Mouse (Mus musculus) heart, embryonic 13.5 days (tissue): Measurements from ENCODE around the gene Ywhag. TPM values are rescaled to one million over a fixed set of nuclear protein-coding genes. Genes with fewer than 3 reads are reported as not detected.

Experiments
- ATAC-seq: fragments of 200-750 bp; cut with Nextera tagmentation; 2 replicates; pipeline ENCODE4 v1.8.0; 2017; ENCODE audit warnings: moderate TSS enrichment; ENCODE audit not compliant: insufficient number of reproducible peaks, low FRiP score, low TSS enrichment; ENCODE audit errors: extremely low read depth
- H3K27ac ChIP-seq: fragments of 300-500 bp; sonication (generic); replicated peaks from 2 replicates; pipeline ENCODE4 v1.5.1; 2015; ENCODE audit warnings: moderate library complexity, mild to moderate bottlenecking, inconsistent platforms
- H3K27me3 ChIP-seq: fragments of 300-500 bp; sonication (generic); replicated peaks from 2 replicates; pipeline ENCODE4 v1.6.1; 2015; ENCODE audit warnings: mild to moderate bottlenecking, inconsistent platforms
- H3K36me3 ChIP-seq: fragments of 300-500 bp; sonication (generic); 2 replicates; pipeline ENCODE4 v1.6.1; 2015; ENCODE audit warnings: mild to moderate bottlenecking, inconsistent platforms
- H3K4me1 ChIP-seq: fragments of 300-500 bp; sonication (generic); 2 replicates; pipeline ENCODE4 v1.6.1; 2015; ENCODE audit warnings: inconsistent platforms
- H3K4me2 ChIP-seq: fragments of 300-500 bp; sonication (generic); 2 replicates; pipeline ENCODE4 v1.6.1; 2015; ENCODE audit warnings: inconsistent platforms, mild to moderate bottlenecking, moderate library complexity
- H3K4me3 ChIP-seq: fragments of 300-500 bp; sonication (generic); 2 replicates; pipeline ENCODE4 v1.5.1; 2015; ENCODE audit warnings: moderate library complexity, mild to moderate bottlenecking, inconsistent platforms
- H3K9ac ChIP-seq: fragments of 300-500 bp; sonication (generic); 2 replicates; pipeline ENCODE4 v1.6.1; 2015; ENCODE audit warnings: inconsistent platforms, mild to moderate bottlenecking, moderate library complexity
- H3K9me3 ChIP-seq: fragments of 300-500 bp; sonication (generic); 2 replicates; pipeline ENCODE4 v1.6.1; 2016; ENCODE audit warnings: inconsistent platforms
- WGBS: fragments of 180-500 bp; shearing (Covaris S2); methylation state at CpG from one replicate; pipeline ENCODE4 v1.1.7; 2015; ENCODE audit warnings: mixed read lengths; 5-methylcytosine and 5-hydroxymethylcytosine counted together
- polyA plus RNA-seq: library from polyadenylated mRNA; unstranded; fragments of >200 nt; fragmentation: Nextera tagmentation; extraction: Ambion mirVana; gene quantifications from 2 replicates; pipeline ENCODE4 v1.2.1, GENCODE M21; 2015

Ywhag gene
- polyA plus RNA-seq, 1 experiment from 2014 or later = 157 TPM

GRCm38 (mm10) chr5:135963280-135963627 is 28.8 kb upstream of the Ywhag start:
- Histone ChIP-seq H3K36me3 (no peaks in the 10 kb centered on the region), H3K9ac (peak overlapping the region; percentile 90), H3K9me3 (no peaks in the 10 kb centered on the region), H3K4me2 (peak overlapping the region; percentile 88), H3K4me3 (peak overlapping the region; percentile 62), H3K4me1 (peaks cover 33% of the 10 kb centered on the region), H3K27ac (peak overlapping the region; percentile 91), H3K27me3 (peaks cover 6% of the 10 kb centered on the region; the same call in 1 of the 2 replicates)
- ATAC-seq = no peak
- WGBS = 8% methylated on average over 6 of the region's 6 CpGs

GRCm38 (mm10) chr5:135962492-135963279 is 28.3 kb upstream of the Ywhag start:
- WGBS = under 1% methylated on average over 64 of the region's 64 CpGs
- H3K9me3 ChIP-seq = no peaks in the 10 kb centered on the region
- peak; percentile 93 for ATAC-seq
- peak overlapping the region; percentile 91 for H3K27ac ChIP-seq
- peaks cover 37% of the 10 kb centered on the region for H3K4me1 ChIP-seq
- H3K36me3 ChIP-seq = no peaks in the 10 kb centered on the region
- peak overlapping the region; percentile 88 for H3K4me2 ChIP-seq
- H3K27me3 ChIP-seq = peaks cover 6% of the 10 kb centered on the region; the same call in 1 of the 2 replicates
- peak overlapping the region; percentile 62 for H3K4me3 ChIP-seq
- H3K9ac ChIP-seq = peak overlapping the region; percentile 90

GRCm38 (mm10) chr5:135962125-135962491 is 27.7 kb upstream of the Ywhag start:
- H3K4me2 ChIP-seq = peak overlapping the region; percentile 88
- 2% methylated on average over 11 of the region's 11 CpGs for WGBS
- no peak; the same call in 1 of the 2 replicates for ATAC-seq
- H3K27ac ChIP-seq = peak overlapping the region; percentile 91
- H3K9me3 ChIP-seq = no peaks in the 10 kb centered on the region
- H3K9ac ChIP-seq = peak overlapping the region; percentile 70
- H3K4me1 ChIP-seq = peaks cover 39% of the 10 kb centered on the region
- peaks cover 6% of the 10 kb centered on the region; the same call in 1 of the 2 replicates for H3K27me3 ChIP-seq
- H3K4me3 ChIP-seq = peak overlapping the region; percentile 62
- H3K36me3 ChIP-seq = no peaks in the 10 kb centered on the region

GRCm38 (mm10) chr5:135960909-135961635 is 26.7 kb upstream of the Ywhag start:
- 0 out of 2 replicates have a peak overlapping the region, but pooled peaks have one; percentile 62 for H3K4me3 ChIP-seq
- ATAC-seq = no peak

GRCm38 (mm10) chr5:135959911-135960310 is 25.5 kb upstream of the Ywhag start:
- H3K27me3 ChIP-seq = peaks cover 4% of the 10 kb centered on the region; the same call in 1 of the 2 replicates
- no peak overlapping the region for H3K9ac ChIP-seq
- 87% methylated on average over 7 of the region's 7 CpGs for WGBS
- no peak overlapping the region for H3K4me3 ChIP-seq
- H3K36me3 ChIP-seq = no peaks in the 10 kb centered on the region
- H3K4me1 ChIP-seq = peaks cover 31% of the 10 kb centered on the region
- no peak for ATAC-seq
- no peaks in the 10 kb centered on the region for H3K9me3 ChIP-seq
- no peak overlapping the region for H3K4me2 ChIP-seq
- H3K27ac ChIP-seq = 0 out of 2 replicates have a peak overlapping the region, but pooled peaks have one; percentile 20

More at GRCm38 (mm10) chr5:135960909-135961635, 26.7 kb upstream of the Ywhag start:
- no peaks in the 10 kb centered on the region for H3K36me3 ChIP-seq
- peak overlapping the region; percentile 88 for H3K4me2 ChIP-seq
- H3K9ac ChIP-seq = no peak overlapping the region
- H3K9me3 ChIP-seq = no peaks in the 10 kb centered on the region
- WGBS = 89% methylated on average over 15 of the region's 15 CpGs
- H3K27me3 ChIP-seq = peaks cover 6% of the 10 kb centered on the region; the same call in 1 of the 2 replicates
- peak overlapping the region; percentile 91 for H3K27ac ChIP-seq
- H3K4me1 ChIP-seq = peaks cover 43% of the 10 kb centered on the region

- H3K4me1 ChIP-seq = peaks cover 30% of the 10 kb centered on the region
- no peaks in the 10 kb centered on the region for H3K9me3 ChIP-seq
- peak overlapping the region; percentile 95 for H3K27ac ChIP-seq
- no peak overlapping the region; the same call in 1 of the 2 replicates for H3K9ac ChIP-seq
- no peaks in the 10 kb centered on the region for H3K36me3 ChIP-seq
- peak overlapping the region; percentile 70 for H3K4me2 ChIP-seq
- 0 out of 2 replicates have a peak overlapping the region, but pooled peaks have one; percentile 47 for H3K4me3 ChIP-seq
- ATAC-seq = no peak
- 91% methylated on average over 4 of the region's 4 CpGs for WGBS
- H3K27me3 ChIP-seq = no peaks in the 10 kb centered on the region
Measured at GRCm38 (mm10) chr5:135958367-135958766, 24.0 kb upstream of the Ywhag start.

- no peaks in the 10 kb centered on the region for H3K27me3 ChIP-seq
- WGBS = 9% methylated on average over 28 of the region's 28 CpGs
- ATAC-seq = peak; percentile 87
Measured at GRCm38 (mm10) chr5:135957207-135957974, 23.0 kb upstream of the Ywhag start.

GRCm38 (mm10) chr5:135956300-135957206 is 22.1 kb upstream of the Ywhag start:
- ATAC-seq = no peak
- H3K27me3 ChIP-seq = no peaks in the 10 kb centered on the region
- no peaks in the 10 kb centered on the region for H3K9me3 ChIP-seq
- H3K36me3 ChIP-seq = no peaks in the 10 kb centered on the region
- peak overlapping the region; percentile 70 for H3K4me2 ChIP-seq
- H3K27ac ChIP-seq = peak overlapping the region; percentile 95
- peak overlapping the region; percentile 74 for H3K9ac ChIP-seq
- WGBS = 85% methylated on average over 9 of the region's 9 CpGs
- H3K4me1 ChIP-seq = peaks cover 22% of the 10 kb centered on the region
- no peak overlapping the region for H3K4me3 ChIP-seq

More at GRCm38 (mm10) chr5:135957207-135957974, 23.0 kb upstream of the Ywhag start:
- Histone ChIP-seq H3K4me1 (peaks cover 27% of the 10 kb centered on the region), H3K27ac (peak overlapping the region; percentile 95), H3K36me3 (no peaks in the 10 kb centered on the region), H3K4me2 (peak overlapping the region; percentile 70), H3K4me3 (peak overlapping the region; percentile 47), H3K9me3 (no peaks in the 10 kb centered on the region), H3K9ac (peak overlapping the region; percentile 74)

- 91% methylated on average over 2 of the region's 2 CpGs for whole genome bisulfite sequencing
- Histone ChIP-seq H3K9me3 (no peaks in the 10 kb centered on the region), H3K9ac (no peak overlapping the region), H3K27ac (no peak overlapping the region), H3K4me3 (no peak overlapping the region), H3K27me3 (no peaks in the 10 kb centered on the region), H3K4me2 (no peak overlapping the region), H3K4me1 (peaks cover 5% of the 10 kb centered on the region), H3K36me3 (no peaks in the 10 kb centered on the region)
- ATAC-seq = no peak
Measured at GRCm38 (mm10) chr5:135952830-135953229, 18.4 kb upstream of the Ywhag start.

GRCm38 (mm10) chr5:135951660-135952059 is 17.2 kb upstream of the Ywhag start:
- ATAC-seq = no peak
- no peaks in the 10 kb centered on the region for H3K27me3 ChIP-seq
- H3K4me1 ChIP-seq = peaks cover under 1% of the 10 kb centered on the region; the same call in 1 of the 2 replicates
- H3K4me3 ChIP-seq = no peak overlapping the region
- no peaks in the 10 kb centered on the region for H3K9me3 ChIP-seq
- no peak overlapping the region for H3K9ac ChIP-seq
- 87% methylated on average over 2 of the region's 2 CpGs for WGBS
- H3K27ac ChIP-seq = 0 out of 2 replicates have a peak overlapping the region, but pooled peaks have one; percentile 9
- H3K36me3 ChIP-seq = no peaks in the 10 kb centered on the region
- no peak overlapping the region for H3K4me2 ChIP-seq
